Comparison of ENCODE assay signal across 36 mouse cellular contexts in the genomic region with DNA sequence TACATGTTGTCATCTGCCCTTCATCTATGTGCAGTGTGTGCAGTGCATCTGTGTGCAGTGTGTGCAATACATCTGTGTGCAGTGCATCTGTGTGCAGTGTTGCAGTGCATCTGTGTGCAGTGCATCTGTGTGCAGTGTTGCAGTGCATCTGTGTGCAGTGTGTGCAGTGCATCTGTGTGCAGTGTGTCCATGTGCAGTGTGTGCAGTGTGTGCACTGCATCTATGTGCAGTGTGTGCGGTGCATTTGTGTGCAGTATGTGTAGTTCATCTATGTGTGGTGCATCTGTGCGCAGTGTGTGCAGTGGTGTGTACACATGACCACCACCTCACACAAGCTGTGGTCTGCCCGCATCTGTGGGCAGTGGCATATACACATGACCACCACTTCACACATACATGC. TPM values are rescaled to one million over a fixed set of nuclear protein-coding genes. Genes with fewer than 3 reads are reported as not detected.
"Had no signal": no experiment of that assay in that cellular context is flagged by ENCODE, and none has a peak within 500 bp of the region (broad histone marks: within the 10 kb centered on the region; RNA-seq: fewer than 3 reads in every experiment).

No protein-coding gene starts in this region.

- DNase-seq: left cerebral cortex, postnatal 4 days; liver; liver, embryonic 13.5 days; liver, postnatal 0 days; lung, adult 18-20 months; lung, adult 2 months; lung, embryonic 14.5 days; lung, postnatal 10 days; lung, postnatal 14 days; lung, postnatal 36 days; lung, postnatal 4 days; midbrain, embryonic 14.5 days had no signal

- H3K9ac ChIP-seq: limb, embryonic 12.5 days; limb, embryonic 13.5 days; limb, embryonic 15.5 days; liver, embryonic 12.5 days; liver, embryonic 13.5 days; liver, embryonic 14.5 days; liver, embryonic 15.5 days; liver, postnatal 0 days; lung, embryonic 14.5 days; lung, embryonic 15.5 days; midbrain, embryonic 12.5 days; midbrain, embryonic 13.5 days; midbrain, embryonic 15.5 days had no signal

- H3K36me3 ChIP-seq: limb, embryonic 10.5 days; limb, embryonic 12.5 days; limb, embryonic 13.5 days; limb, embryonic 15.5 days; liver, embryonic 12.5 days; liver, embryonic 13.5 days; liver, embryonic 15.5 days; lung, embryonic 15.5 days; midbrain, embryonic 10.5 days; midbrain, embryonic 12.5 days; midbrain, embryonic 13.5 days; midbrain, embryonic 15.5 days had no signal

- H3K27me3 ChIP-seq: lung, embryonic 15.5 days; midbrain, embryonic 15.5 days had no signal

- H3K9me3 ChIP-seq: limb, embryonic 10.5 days; limb, embryonic 12.5 days; limb, embryonic 13.5 days; limb, embryonic 15.5 days; liver, embryonic 12.5 days; liver, embryonic 13.5 days; liver, embryonic 15.5 days; lung, embryonic 15.5 days; midbrain, embryonic 10.5 days; midbrain, embryonic 12.5 days; midbrain, embryonic 13.5 days; midbrain, embryonic 15.5 days had no signal

- ATAC-seq: liver, embryonic 12.5 days; liver, postnatal 0 days; lung, postnatal 0 days; midbrain, embryonic 13.5 days; midbrain, embryonic 15.5 days; midbrain, embryonic 16.5 days had no signal

- H3K4me3 ChIP-seq: left cerebral cortex, adult 2 months; limb, embryonic 10.5 days; limb, embryonic 12.5 days; limb, embryonic 13.5 days; limb, embryonic 15.5 days; liver, embryonic 12.5 days; liver, embryonic 13.5 days; liver, embryonic 15.5 days; lung, embryonic 15.5 days; midbrain, embryonic 10.5 days; midbrain, embryonic 12.5 days; midbrain, embryonic 13.5 days; midbrain, embryonic 15.5 days; myocyte had no signal

- H3K4me1 ChIP-seq: limb, embryonic 12.5 days; midbrain, embryonic 12.5 days; midbrain, embryonic 13.5 days; midbrain, embryonic 15.5 days had no signal

- H3K27ac ChIP-seq: left cerebral cortex, adult 2 months; limb, embryonic 10.5 days; limb, embryonic 12.5 days; limb, embryonic 13.5 days; limb, embryonic 15.5 days; liver, embryonic 12.5 days; liver, embryonic 13.5 days; liver, embryonic 14.5 days; liver, embryonic 15.5 days; lung, embryonic 15.5 days; macrophage; midbrain, embryonic 10.5 days; midbrain, embryonic 12.5 days; midbrain, embryonic 13.5 days; midbrain, embryonic 15.5 days had no signal

RNA-seq across cellular contexts. Expression of gene Gm266, which starts 19.3 kb away (rescaled TPM):
- total RNA-seq: liver, adult 2 months; megakaryocyte progenitor cell, adult 5-6 weeks; megakaryocyte-erythroid progenitor cell, adult 5-6 weeks; monocyte, adult 5-6 weeks had no signal
- polyA plus RNA-seq: liver, adult 2 months; macrophage had no signal

RNA-seq across cellular contexts. Expression of gene Exoc3l4, which starts 49.6 kb away (rescaled TPM):
- total RNA-seq: megakaryocyte-erythroid progenitor cell, adult 5-6 weeks; monocyte, adult 5-6 weeks had no signal

RNA-seq across cellular contexts. Expression of gene Lbhd2, which starts 59.8 kb away (rescaled TPM):
- total RNA-seq: liver, adult 2 months; megakaryocyte-erythroid progenitor cell, adult 5-6 weeks; monocyte, adult 5-6 weeks had no signal
- polyA plus RNA-seq: limb, embryonic 10.5 days; liver, adult 2 months; liver, embryonic 12.5 days; liver, embryonic 13.5 days; liver, embryonic 15.5 days; liver, embryonic 16.5 days; lung, adult 2 months; macrophage; midbrain, embryonic 10.5 days; midbrain, embryonic 11.5 days; midbrain, embryonic 13.5 days; myocyte; neural tube, embryonic 11.5 days had no signal
